Mouse (Mus musculus) spleen, adult 2 months (tissue): ENCODE measurements around the gene Plekha3. TPM values are rescaled to one million over a fixed set of nuclear protein-coding genes. Genes with fewer than 3 reads are reported as not detected.

ENCODE experiments used
- DNase-seq, 2 experiments: peaks; one replicate each; pipeline versions ENCODE4 v3.0.0 to v3.0.0-alpha.2; 2012 to 2021; ENCODE audit warnings: low spot score in 2 of 2, low read depth in 1 of 2
- H3K27ac ChIP-seq: fragments of 200-500 bp; 2 replicates; pipeline ENCODE4 v1.5.1; 2012; ENCODE audit warnings: low read length, inconsistent platforms; ENCODE audit not compliant: insufficient read depth
- H3K27me3 ChIP-seq: fragments of 200-500 bp; 2 replicates; pipeline ENCODE4 v1.6.1; 2012; ENCODE audit warnings: mild to moderate bottlenecking, moderate library complexity, low read length, inconsistent platforms; ENCODE audit not compliant: control insufficient read depth, insufficient read depth
- H3K36me3 ChIP-seq: fragments of 200-500 bp; 2 replicates; pipeline ENCODE4 v1.6.1; 2012; ENCODE audit warnings: mild to moderate bottlenecking, low read length, inconsistent platforms; ENCODE audit not compliant: control insufficient read depth, insufficient read depth
- H3K4me1 ChIP-seq: fragments of 200-500 bp; 2 replicates; pipeline ENCODE4 v1.6.1; 2011; ENCODE audit warnings: inconsistent platforms; ENCODE audit not compliant: control insufficient read depth, insufficient read depth, insufficient read length
- H3K4me3 ChIP-seq: fragments of 200-500 bp; 2 replicates; pipeline ENCODE4 v1.5.1; 2011; ENCODE audit warnings: mild to moderate bottlenecking, inconsistent platforms; ENCODE audit not compliant: insufficient read depth, insufficient read length; ENCODE audit errors: extremely low read depth
- CTCF ChIP-seq: fragments of 200-500 bp; IDR thresholded peaks from 2 replicates; pipeline ENCODE4 v1.5.1; 2011; ENCODE audit warnings: mild to moderate bottlenecking, inconsistent platforms; ENCODE audit not compliant: insufficient read depth, insufficient read length, insufficient replicate concordance; ENCODE audit errors: extremely low read depth
- POLR2A ChIP-seq: fragments of 200-500 bp; IDR thresholded peaks from 2 replicates; pipeline ENCODE4 v1.6.1; 2011; ENCODE audit warnings: low read depth, low read length, inconsistent platforms
- WGBS: fragments of 180-500 bp; shearing (Covaris S2); methylation state at CpG from one replicate; pipeline ENCODE4 v1.1.7; 2018; 5-methylcytosine and 5-hydroxymethylcytosine counted together
- polyA plus RNA-seq: library from polyadenylated mRNA; depleted of rRNA; stranded (reverse); fragments of >200 nt; gene quantifications from 2 replicates; pipeline ENCODE4 v1.2.3, GENCODE M21; 2012

Gene Plekha3
- polyA plus RNA-seq, 1 experiment = 10.5 TPM

- peaks cover 43% of the 10 kb centered on the region for H3K36me3 ChIP-seq
- no peak overlapping the region for H3K4me3 ChIP-seq
- H3K27ac ChIP-seq = no peak overlapping the region
- no peak for TF ChIP-seq CTCF
- no peak for TF ChIP-seq POLR2A
- DNase-seq = no peak
- H3K4me1 ChIP-seq = no peaks in the 10 kb centered on the region; the same call in 1 of the 2 replicates
- H3K27me3 ChIP-seq = no peaks in the 10 kb centered on the region
- 70% methylated on average over 12 of the region's 12 CpGs for WGBS
Measured at GRCm38 (mm10) chr2:76690436-76691204, 15.5 kb downstream of the Plekha3 start.

- DNase-seq = no peak
- H3K27ac ChIP-seq = no peak overlapping the region
- no peak for TF ChIP-seq POLR2A
- TF ChIP-seq CTCF = no peak
- no peaks in the 10 kb centered on the region for H3K27me3 ChIP-seq
- peaks cover 30% of the 10 kb centered on the region for H3K36me3 ChIP-seq
- H3K4me3 ChIP-seq = no peak overlapping the region
- no peaks in the 10 kb centered on the region; the same call in 1 of the 2 replicates for H3K4me1 ChIP-seq
- 92% methylated on average over 5 of the region's 5 CpGs for WGBS
Measured at GRCm38 (mm10) chr2:76693765-76694164, 18.7 kb downstream of the Plekha3 start.

GRCm38 (mm10) chr2:76695290-76695689, 20.2 kb downstream of the Plekha3 start:
- WGBS = 43% methylated on average over 6 of the region's 6 CpGs

GRCm38 (mm10) chr2:76702188-76702587, 27.1 kb downstream of the Plekha3 start:
- no peak for TF ChIP-seq CTCF
- no peak for TF ChIP-seq POLR2A
- Histone ChIP-seq H3K27me3 (no peaks in the 10 kb centered on the region), H3K4me1 (no peaks in the 10 kb centered on the region), H3K27ac (no peak overlapping the region), H3K36me3 (peaks cover 7% of the 10 kb centered on the region), H3K4me3 (no peak overlapping the region)
- no peak for DNase-seq
- 95% methylated on average over 3 of the region's 3 CpGs for WGBS

More at GRCm38 (mm10) chr2:76695290-76695689, 20.2 kb downstream of the Plekha3 start:
- no peaks in the 10 kb centered on the region for H3K27me3 ChIP-seq
- H3K36me3 ChIP-seq = peaks cover 30% of the 10 kb centered on the region
- no peaks in the 10 kb centered on the region; the same call in 1 of the 2 replicates for H3K4me1 ChIP-seq
- TF ChIP-seq POLR2A = no peak
- no peak for TF ChIP-seq CTCF
- H3K27ac ChIP-seq = no peak overlapping the region
- no peak for DNase-seq
- H3K4me3 ChIP-seq = no peak overlapping the region

GRCm38 (mm10) chr2:76702751-76703150, 27.7 kb downstream of the Plekha3 start:
- TF ChIP-seq POLR2A (no peak), CTCF (no peak)
- Histone ChIP-seq H3K27ac (no peak overlapping the region), H3K27me3 (no peaks in the 10 kb centered on the region), H3K36me3 (peaks cover 4% of the 10 kb centered on the region; the same call in 1 of the 2 replicates), H3K4me3 (no peak overlapping the region), H3K4me1 (no peaks in the 10 kb centered on the region)
- no peak for DNase-seq
- WGBS = 93% methylated on average over 5 of the region's 5 CpGs

GRCm38 (mm10) chr2:76705655-76706054, 30.6 kb downstream of the Plekha3 start:
- Histone ChIP-seq H3K4me3 (no peak overlapping the region), H3K36me3 (peaks cover 2% of the 10 kb centered on the region; the same call in 1 of the 2 replicates), H3K27me3 (no peaks in the 10 kb centered on the region), H3K4me1 (no peaks in the 10 kb centered on the region), H3K27ac (no peak overlapping the region)
- TF ChIP-seq POLR2A (no peak), CTCF (no peak)
- 95% methylated on average over 13 of the region's 13 CpGs for whole genome bisulfite sequencing
- no peak for DNase-seq

- WGBS = 83% methylated on average over 3 of the region's 3 CpGs
- no peak overlapping the region for H3K4me3 ChIP-seq
- H3K4me1 ChIP-seq = no peaks in the 10 kb centered on the region
- H3K36me3 ChIP-seq = 0 out of 2 replicates have a peak, but pooled peaks cover 2% of the 10 kb centered on the region
- H3K27ac ChIP-seq = no peak overlapping the region
- TF ChIP-seq CTCF = no peak
- TF ChIP-seq POLR2A = no peak
- DNase-seq = no peak
- H3K27me3 ChIP-seq = no peaks in the 10 kb centered on the region
Measured at GRCm38 (mm10) chr2:76708512-76708911, 33.4 kb downstream of the Plekha3 start.
